20 mouse cellular contexts compared by ENCODE assay signal in the genomic region with DNA sequence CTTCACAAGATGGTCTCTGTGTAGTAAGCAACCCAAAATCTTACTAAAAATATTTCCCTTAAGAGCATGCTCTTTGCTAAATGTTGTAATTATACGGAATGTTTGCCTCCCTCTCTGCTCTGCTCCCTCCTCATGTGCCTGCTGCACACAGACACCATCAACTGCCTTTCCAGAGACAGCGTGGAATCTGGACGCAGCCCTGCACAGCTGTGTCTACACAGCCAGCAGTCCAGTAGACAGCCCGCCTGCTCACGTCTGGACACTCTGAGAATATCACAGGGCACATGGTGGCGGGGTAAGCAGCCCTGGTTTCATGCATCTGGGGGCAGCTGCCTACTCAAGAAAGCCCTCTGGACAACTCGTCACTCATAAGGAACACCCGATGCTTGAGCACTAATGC. TPM values are rescaled to one million over a fixed set of nuclear protein-coding genes. Genes with fewer than 3 reads are reported as not detected.
DNase-seq lines count a peak whose midpoint lies in the region; ATAC-seq and TF ChIP-seq lines count a peak whose summit lies in the region.
"Had no signal": no experiment of that assay in that cellular context is flagged by ENCODE, and none has a peak within 500 bp of the region (broad histone marks: within the 10 kb centered on the region; RNA-seq: fewer than 3 reads in every experiment).

No protein-coding gene starts in this region.

- H3K4me3 ChIP-seq in forebrain, postnatal 0 days (ENCODE audit: low read depth, low read length), result no peak overlapping the region
- no peak overlapping the region for H3K4me3 ChIP-seq in forebrain, embryonic 16.5 days (replicated peaks; ENCODE audit: low read length)
- no peak overlapping the region for H3K4me3 ChIP-seq in lung, embryonic 16.5 days (ENCODE audit: low read length)
- peak overlapping the region; percentile 46 for H3K4me3 ChIP-seq in E14TG2a.4 (replicated peaks; ENCODE audit: low read length)
- H3K4me3 ChIP-seq in limb, embryonic 14.5 days (replicated peaks; ENCODE audit: low read length), result no peak overlapping the region
- H3K4me3 ChIP-seq: forebrain, embryonic 12.5 days; heart, embryonic 10.5 days; hindbrain, embryonic 12.5 days had no signal

- no peak overlapping the region for H3K9ac ChIP-seq in forebrain, postnatal 0 days
- no peak overlapping the region for H3K9ac ChIP-seq in forebrain, embryonic 16.5 days (replicated peaks; ENCODE audit: low read depth, low read length)
- H3K9ac ChIP-seq in lung, embryonic 16.5 days (ENCODE audit: low read length), result no peak overlapping the region
- no peak overlapping the region for H3K9ac ChIP-seq in limb, embryonic 14.5 days (ENCODE audit: low read depth, low read length, severe bottlenecking)
- H3K9ac ChIP-seq: forebrain, embryonic 12.5 days; hindbrain, embryonic 12.5 days had no signal

- TF ChIP-seq POLR2A in limb, embryonic 14.5 days (IDR thresholded peaks at IDR 0.05; ENCODE audit: borderline replicate concordance, extremely low read depth, insufficient read depth, insufficient read length), result no peak

- H3K4me1 ChIP-seq in forebrain, postnatal 0 days (ENCODE audit: insufficient read depth), result no peaks in the 10 kb centered on the region
- no peaks in the 10 kb centered on the region for H3K4me1 ChIP-seq in forebrain, embryonic 16.5 days (replicated peaks; ENCODE audit: control insufficient read depth, insufficient read depth, low read length)
- no peaks in the 10 kb centered on the region for H3K4me1 ChIP-seq in lung, embryonic 16.5 days (replicated peaks; ENCODE audit: control insufficient read depth, insufficient read depth, low read length)
- peaks cover 95% of the 10 kb centered on the region for H3K4me1 ChIP-seq in E14TG2a.4 (replicated peaks; ENCODE audit: low read depth, low read length)
- no peaks in the 10 kb centered on the region for H3K4me1 ChIP-seq in limb, embryonic 14.5 days (ENCODE audit: control insufficient read depth, insufficient read depth, low read length)
- H3K4me1 ChIP-seq: forebrain, embryonic 12.5 days; hindbrain, embryonic 12.5 days had no signal

- TF ChIP-seq CTCF in forebrain, postnatal 0 days (IDR thresholded peaks at IDR 0.05; ENCODE audit: low read depth), result no peak
- TF ChIP-seq CTCF in E14TG2a.4 (conservative IDR thresholded peaks at IDR 0.05; ENCODE audit: low read length), result no peak

- H3K36me3 ChIP-seq in forebrain, postnatal 0 days (ENCODE audit: insufficient read depth), result peaks cover 4% of the 10 kb centered on the region; the same call in 1 of the 2 replicates
- no peaks in the 10 kb centered on the region for H3K36me3 ChIP-seq in forebrain, embryonic 16.5 days (ENCODE audit: control insufficient read depth, insufficient read depth)
- H3K36me3 ChIP-seq in lung, embryonic 16.5 days (ENCODE audit: control insufficient read depth, insufficient read depth, low read length), result peaks cover 30% of the 10 kb centered on the region
- peaks cover 98% of the 10 kb centered on the region for H3K36me3 ChIP-seq in E14TG2a.4 (ENCODE audit: insufficient read depth, low read length)
- H3K36me3 ChIP-seq in limb, embryonic 14.5 days (ENCODE audit: control insufficient read depth, insufficient read depth, low read length), result peaks cover 39% of the 10 kb centered on the region
- H3K36me3 ChIP-seq: forebrain, embryonic 12.5 days had no signal

- peak; percentile 65; the same call in 1 of the 2 replicates for ATAC-seq in forebrain, postnatal 0 days
- ATAC-seq in forebrain, embryonic 16.5 days, result no peak
- ATAC-seq in lung, embryonic 16.5 days (ENCODE audit: low read depth), result peak; percentile 48; the same call in 1 of the 2 replicates
- 0 out of 2 replicates have a peak, but pooled peaks have one; percentile 53 for ATAC-seq in limb, embryonic 14.5 days (ENCODE audit: low FRiP score, low read depth)
- ATAC-seq: hindbrain, embryonic 16.5 days had no signal

- WGBS in forebrain, postnatal 0 days, result 79% methylated on average over 8 of the region's 8 CpGs
- 82% methylated on average over 8 of the region's 8 CpGs for WGBS in forebrain, embryonic 16.5 days
- 62% methylated on average over 8 of the region's 8 CpGs for WGBS in lung, embryonic 16.5 days
- WGBS in limb, embryonic 14.5 days, result 68% methylated on average over 8 of the region's 8 CpGs

- H3K4me2 ChIP-seq in forebrain, postnatal 0 days (ENCODE audit: low read depth), result no peak overlapping the region
- no peak overlapping the region for H3K4me2 ChIP-seq in forebrain, embryonic 16.5 days (ENCODE audit: low read length)
- H3K4me2 ChIP-seq in lung, embryonic 16.5 days (ENCODE audit: low read depth, low read length), result no peak overlapping the region
- H3K4me2 ChIP-seq in limb, embryonic 14.5 days (replicated peaks; ENCODE audit: low read depth, low read length, severe bottlenecking), result no peak overlapping the region
- H3K4me2 ChIP-seq: forebrain, embryonic 12.5 days; hindbrain, embryonic 12.5 days had no signal

- no peaks in the 10 kb centered on the region for H3K27me3 ChIP-seq in forebrain, postnatal 0 days (ENCODE audit: insufficient read depth, low read length)
- H3K27me3 ChIP-seq in forebrain, embryonic 16.5 days (replicated peaks; ENCODE audit: control insufficient read depth, insufficient read depth, low read length), result no peaks in the 10 kb centered on the region
- H3K27me3 ChIP-seq in lung, embryonic 16.5 days (ENCODE audit: control insufficient read depth, insufficient read depth, low read depth, low read length), result no peaks in the 10 kb centered on the region
- no peaks in the 10 kb centered on the region for H3K27me3 ChIP-seq in E14TG2a.4 (ENCODE audit: insufficient read depth, low read length)
- H3K27me3 ChIP-seq in limb, embryonic 14.5 days (ENCODE audit: control insufficient read depth, insufficient read depth, low read length), result no peaks in the 10 kb centered on the region
- H3K27me3 ChIP-seq: hindbrain, embryonic 12.5 days had no signal

- no peaks in the 10 kb centered on the region for H3K9me3 ChIP-seq in forebrain, postnatal 0 days (ENCODE audit: low read length)
- H3K9me3 ChIP-seq in forebrain, embryonic 16.5 days (ENCODE audit: control insufficient read depth, low read length), result no peaks in the 10 kb centered on the region
- no peaks in the 10 kb centered on the region for H3K9me3 ChIP-seq in lung, embryonic 16.5 days (ENCODE audit: control insufficient read depth, low read length)
- no peaks in the 10 kb centered on the region for H3K9me3 ChIP-seq in E14TG2a.4 (ENCODE audit: low read length)
- H3K9me3 ChIP-seq in limb, embryonic 14.5 days (ENCODE audit: control insufficient read depth, low read length), result no peaks in the 10 kb centered on the region
- H3K9me3 ChIP-seq: forebrain, embryonic 12.5 days; heart, embryonic 10.5 days; hindbrain, embryonic 12.5 days had no signal

- no peak overlapping the region for H3K27ac ChIP-seq in forebrain, postnatal 0 days (ENCODE audit: low read depth, low read length)
- H3K27ac ChIP-seq in forebrain, embryonic 16.5 days (ENCODE audit: low read length), result no peak overlapping the region
- no peak overlapping the region for H3K27ac ChIP-seq in lung, embryonic 16.5 days (ENCODE audit: low read length)
- H3K27ac ChIP-seq in limb, embryonic 14.5 days (replicated peaks; ENCODE audit: low read depth, low read length), result no peak overlapping the region
- H3K27ac ChIP-seq: forebrain, embryonic 12.5 days; heart, embryonic 10.5 days; hindbrain, embryonic 12.5 days had no signal

- DNase-seq in forebrain, postnatal 0 days, result no peak
- DNase-seq in lung, postnatal 25 days (ENCODE audit: low spot score), result no peak
- no peak for DNase-seq in limb, embryonic 14.5 days (ENCODE audit: low spot score)
- DNase-seq in spleen, adult 12 weeks (ENCODE audit: low spot score), result no peak
- DNase-seq in MN1 (ENCODE audit: low spot score), result no peak
- DNase-seq: adrenal gland, adult 2 months; adrenal gland, postnatal 25 days; cerebellum, adult 2 months; cerebellum, postnatal 10 days; gastrocnemius, postnatal 10 days; heart, adult 18-20 months; heart, postnatal 10 days; heart, postnatal 4 days had no signal

RNA-seq across cellular contexts. Expression of gene Etv5, which starts 43.1 kb away (rescaled TPM):
- 30.5 and 37.4 TPM in 2 replicates for total RNA-seq in forebrain, postnatal 0 days (2014; rRNA removed)
- 28.6 and 32.5 TPM in 2 replicates for polyA plus RNA-seq in forebrain, postnatal 0 days (2015; fragmentation: Nextera tagmentation; extraction: Ambion mirVana)
- polyA plus RNA-seq in forebrain, embryonic 16.5 days (2015; fragmentation: Nextera tagmentation; extraction: Ambion mirVana), result 25.4 and 35.2 TPM in 2 replicates
- polyA plus RNA-seq in lung, embryonic 16.5 days (2015; fragmentation: Nextera tagmentation; extraction: Ambion mirVana), result 188 and 201 TPM in 2 replicates
- polyA plus RNA-seq in limb, embryonic 14.5 days (2012; rRNA removed), result 39.0 and 49.4 TPM in 2 replicates
- 35.3 and 36.8 TPM in 2 replicates for polyA plus RNA-seq in limb, embryonic 14.5 days (2014; fragmentation: Nextera tagmentation; extraction: Ambion mirVana)
